Mouse (Mus musculus) neural tube, postnatal 0 days (tissue): ENCODE measurements around the gene Cdk6. TPM values are rescaled to one million over a fixed set of nuclear protein-coding genes. Genes with fewer than 3 reads are reported as not detected.

Experiments used
- polyA plus RNA-seq: library from polyadenylated mRNA; unstranded; fragments of >200 nt; fragmentation: Nextera tagmentation; extraction: Ambion mirVana; gene quantifications from 2 replicates; pipeline ENCODE4 v1.2.1, GENCODE M21; 2015

The Cdk6 gene
- polyA plus RNA-seq: 11.3 and 12.1 TPM in 2 replicates

GRCm38 (mm10) chr5:3341111-3341911, at the start of gene Cdk6:
Gene Cdk6 (plus strand): TSS chr5:3341485.

GRCm38 (mm10) chr5:3543629-3544479, 202.6 kb downstream of the Cdk6 start, which contains the start of gene Fam133b:
Gene Fam133b (plus strand): TSS chr5:3543833.

GRCm38 (mm10) chr5:3571266-3571665, 230.0 kb downstream of the Cdk6 start, which contains the start of gene 1700109H08Rik:
Gene 1700109H08Rik (plus strand): TSS chr5:3571566.

Other genes with a start within 250 kb of the Cdk6 start
- gene Fam133b, start 202.3 kb downstream of the Cdk6 start, polyA plus RNA-seq: 21.6 and 23.5 TPM in 2 replicates
- gene 1700109H08Rik, start 230.1 kb downstream of the Cdk6 start, polyA plus RNA-seq: 1.7 and 2.1 TPM in 2 replicates